Mouse (Mus musculus): ENCODE measurements around the gene Lhfpl2.

Gene Lhfpl2

DNA sequence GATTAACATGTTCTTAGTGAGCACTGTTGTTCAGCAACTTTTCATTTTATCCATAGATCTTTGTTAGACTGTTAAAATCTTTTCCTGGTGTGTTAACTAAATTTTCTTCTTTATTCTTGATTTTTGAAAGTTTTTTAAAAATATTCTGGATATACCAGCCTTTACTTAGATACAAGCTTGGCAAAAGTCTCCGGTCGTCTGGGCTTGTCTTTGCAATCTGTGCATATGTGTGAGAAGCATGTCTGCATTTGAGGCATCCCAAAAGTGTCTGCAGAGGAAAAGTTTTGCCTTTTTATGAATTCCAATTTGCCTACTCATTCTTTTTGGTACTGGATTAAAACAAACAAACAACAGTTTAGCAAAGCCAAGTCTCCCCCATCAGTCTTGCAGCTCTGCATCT, 154.6 kb downstream of the Lhfpl2 start:
- DNase-seq (ENCODE audit: low read depth, low spot score) = no peak

DNA sequence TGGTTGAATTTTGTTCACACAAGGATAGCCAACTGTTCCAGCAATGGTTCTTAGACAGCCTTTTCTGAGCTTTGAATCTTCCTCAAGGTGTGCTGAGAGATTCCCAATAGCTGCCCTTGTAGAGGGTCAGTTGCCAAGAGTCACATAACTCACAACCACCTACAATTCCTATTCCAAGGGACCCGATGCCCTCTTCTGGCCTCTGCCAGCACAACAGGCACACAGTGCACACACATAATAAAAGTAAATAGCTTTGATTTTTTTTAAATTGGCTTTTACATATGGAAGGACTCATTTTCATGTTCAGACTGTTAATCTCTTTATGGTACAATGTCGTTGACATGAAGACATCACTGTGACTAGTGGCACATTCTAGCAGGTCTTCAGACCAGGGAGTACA, 155.1 kb downstream of the Lhfpl2 start:
- DNase-seq (ENCODE audit: low read depth, low spot score) = no peak

GRCm38 (mm10) chr13:94223609-94224008, 166.0 kb downstream of the Lhfpl2 start:
- DNase-seq (ENCODE audit: low read depth, low spot score) = no peak

GRCm38 (mm10) chr13:94224717-94225705, 167.4 kb downstream of the Lhfpl2 start:
- no peak for DNase-seq (ENCODE audit: low read depth, low spot score)

DNA sequence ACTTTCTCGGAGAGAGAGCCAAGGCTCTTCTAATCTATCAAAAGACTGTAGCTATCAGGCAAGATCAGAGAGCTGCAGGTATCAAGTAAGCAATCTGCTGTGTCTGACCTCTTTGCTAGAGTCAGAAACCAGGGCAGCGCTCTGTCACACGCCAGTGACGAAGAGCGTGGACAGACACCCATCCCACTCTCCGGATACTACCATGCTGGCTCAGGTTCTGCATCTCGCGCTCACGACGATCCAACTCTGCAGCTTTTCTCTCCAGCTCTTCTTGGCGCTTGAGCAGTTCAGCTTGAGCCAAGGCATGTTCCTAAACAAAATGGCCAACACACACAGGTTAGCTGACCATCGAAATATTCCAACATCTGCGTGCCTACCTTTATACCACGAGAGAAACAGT, 174.3 kb downstream of the Lhfpl2 start:
- DNase-seq (ENCODE audit: low read depth, low spot score) = no peak

DNA sequence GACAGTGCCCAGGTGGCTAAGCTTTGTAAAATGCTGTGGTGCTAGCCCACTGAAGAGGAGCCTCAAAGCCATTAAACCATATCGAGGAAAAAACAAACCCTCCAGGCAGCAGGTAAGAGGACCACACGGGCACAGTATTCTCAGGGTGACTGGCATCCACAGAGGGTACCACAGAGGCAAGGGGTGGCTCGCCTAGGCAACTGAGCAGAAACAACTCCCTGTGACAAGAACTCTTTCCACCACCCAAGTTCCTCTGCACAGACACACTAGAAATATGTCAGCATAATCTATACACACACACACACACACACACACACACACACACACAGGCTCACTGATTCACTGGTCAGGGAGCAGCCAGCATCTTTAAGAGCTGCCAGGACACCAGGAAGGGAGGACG, 181.9 kb downstream of the Lhfpl2 start:
- DNase-seq (ENCODE audit: low read depth, low spot score) = no peak

GRCm38 (mm10) chr13:94240111-94240510, 182.5 kb downstream of the Lhfpl2 start:
- no peak for DNase-seq (ENCODE audit: low read depth, low spot score)

GRCm38 (mm10) chr13:94240873-94241272, 183.3 kb downstream of the Lhfpl2 start:
- DNase-seq (ENCODE audit: low read depth, low spot score) = no peak

GRCm38 (mm10) chr13:94241892-94242524, 184.4 kb downstream of the Lhfpl2 start:
- no peak for DNase-seq (ENCODE audit: low read depth, low spot score)

- no peak for DNase-seq (ENCODE audit: low read depth, low spot score)
Observed at GRCm38 (mm10) chr13:94242897-94243296, 185.3 kb downstream of the Lhfpl2 start.

Data from CD4-positive, CD25-positive, alpha-beta regulatory T cell, adult 2 months (primary cell).